Mouse (Mus musculus) urinary bladder, adult 2 months (tissue): Measurements from ENCODE around the gene Rad54l. TPM values are rescaled to one million over a fixed set of nuclear protein-coding genes. Genes with fewer than 3 reads are reported as not detected.

Source experiments
- DNase-seq: peaks from one replicate; pipeline ENCODE4 v3.0.0; 2022; ENCODE audit warnings: low spot score
- polyA plus RNA-seq: library from polyadenylated mRNA; depleted of rRNA; stranded (reverse); fragments of >200 nt; gene quantifications from 2 replicates; pipeline ENCODE4 v1.2.3, GENCODE M21; 2012; rRNA removed

The Rad54l gene
- polyA plus RNA-seq, 1 experiment: 1.3 TPM

GRCm38 (mm10) chr4:116074145-116074675, 49.3 kb downstream of the Rad54l start:
- no peak for DNase-seq

DNA sequence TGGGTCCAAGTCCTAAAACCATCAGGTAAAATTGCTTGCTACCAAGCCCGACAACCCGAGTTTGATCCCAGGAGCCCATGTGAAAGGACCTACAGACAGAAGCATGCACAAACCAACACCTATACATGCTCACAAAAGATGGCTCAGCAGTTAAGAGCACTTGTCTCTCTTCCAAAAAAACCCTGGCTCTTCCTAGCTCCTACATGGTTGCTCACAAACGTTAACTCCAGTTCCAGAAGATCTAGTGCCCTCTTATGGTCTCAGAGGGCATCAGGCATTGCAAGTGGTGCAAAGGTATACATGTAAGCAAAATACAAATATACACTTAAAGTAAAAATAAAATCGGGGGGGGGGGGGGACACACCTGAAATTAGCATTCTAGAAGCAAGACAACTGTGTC, 50.3 kb downstream of the Rad54l start:
- DNase-seq: no peak

DNA sequence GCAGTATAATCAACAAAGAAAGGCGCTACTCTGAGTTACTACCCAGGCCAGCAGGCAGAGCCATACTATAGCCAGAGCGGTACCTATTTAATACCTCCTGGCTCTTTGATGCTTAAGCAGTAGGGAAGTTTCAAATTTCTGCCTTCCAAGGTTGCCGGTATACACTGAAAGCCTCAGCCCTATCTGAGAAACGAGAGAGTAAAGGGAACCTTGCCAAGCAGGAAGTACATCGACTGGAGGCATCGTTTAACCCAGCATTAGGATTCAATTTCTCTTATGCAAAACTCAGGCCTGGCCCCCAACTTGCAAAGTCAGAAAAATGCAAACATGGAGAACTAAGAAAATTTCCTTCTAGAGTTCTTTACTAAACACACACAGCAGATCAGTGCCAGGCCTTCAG, 53.4 kb downstream of the Rad54l start:
- no peak for DNase-seq

DNA sequence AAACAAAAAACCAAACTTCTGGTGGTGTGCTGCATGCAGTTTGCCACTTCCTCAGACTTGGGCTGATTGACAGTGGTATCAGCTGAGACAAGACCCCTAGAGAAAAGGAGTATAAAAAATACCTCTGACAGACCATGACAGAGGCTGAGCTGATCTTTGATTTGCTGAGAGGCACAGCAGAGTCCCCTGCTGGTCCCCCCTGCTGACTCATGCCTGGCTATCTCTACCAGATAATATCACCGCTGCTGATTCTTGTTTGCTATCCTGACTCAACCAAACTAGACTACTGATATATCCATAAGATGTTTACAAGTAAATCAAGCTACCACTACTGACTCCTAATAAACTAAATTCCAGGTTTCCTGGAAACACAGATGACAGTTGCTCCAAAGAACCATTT, 59.6 kb downstream of the Rad54l start:
- no peak for DNase-seq

- DNase-seq: no peak
Measured at GRCm38 (mm10) chr4:116059012-116059726, 64.3 kb downstream of the Rad54l start.

DNA sequence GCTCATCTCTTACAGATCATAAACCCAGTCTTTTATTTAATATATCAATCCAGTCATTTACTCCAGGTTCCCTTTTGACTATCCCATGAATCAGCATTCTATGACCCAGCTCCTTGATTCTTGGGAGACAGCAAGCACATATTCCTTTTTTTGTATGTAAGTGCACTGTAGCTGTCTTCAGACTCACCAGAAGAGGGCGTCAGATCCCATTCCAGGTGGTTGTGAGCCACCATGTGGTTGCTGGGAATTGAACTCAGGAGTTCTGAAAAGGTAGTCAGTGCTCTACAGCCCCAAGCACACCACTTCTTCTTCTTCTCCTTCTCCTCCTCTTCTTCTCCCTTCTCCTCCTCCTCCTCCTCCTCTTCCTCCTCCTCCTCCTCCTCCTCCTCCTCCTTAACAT, 65.9 kb downstream of the Rad54l start:
- no peak for DNase-seq

GRCm38 (mm10) chr4:116053399-116053961, 70.0 kb downstream of the Rad54l start, which contains the start of gene Nsun4:
Gene Nsun4 (minus strand): TSS chr4:116053876.
- peak; percentile 81 for DNase-seq

DNA sequence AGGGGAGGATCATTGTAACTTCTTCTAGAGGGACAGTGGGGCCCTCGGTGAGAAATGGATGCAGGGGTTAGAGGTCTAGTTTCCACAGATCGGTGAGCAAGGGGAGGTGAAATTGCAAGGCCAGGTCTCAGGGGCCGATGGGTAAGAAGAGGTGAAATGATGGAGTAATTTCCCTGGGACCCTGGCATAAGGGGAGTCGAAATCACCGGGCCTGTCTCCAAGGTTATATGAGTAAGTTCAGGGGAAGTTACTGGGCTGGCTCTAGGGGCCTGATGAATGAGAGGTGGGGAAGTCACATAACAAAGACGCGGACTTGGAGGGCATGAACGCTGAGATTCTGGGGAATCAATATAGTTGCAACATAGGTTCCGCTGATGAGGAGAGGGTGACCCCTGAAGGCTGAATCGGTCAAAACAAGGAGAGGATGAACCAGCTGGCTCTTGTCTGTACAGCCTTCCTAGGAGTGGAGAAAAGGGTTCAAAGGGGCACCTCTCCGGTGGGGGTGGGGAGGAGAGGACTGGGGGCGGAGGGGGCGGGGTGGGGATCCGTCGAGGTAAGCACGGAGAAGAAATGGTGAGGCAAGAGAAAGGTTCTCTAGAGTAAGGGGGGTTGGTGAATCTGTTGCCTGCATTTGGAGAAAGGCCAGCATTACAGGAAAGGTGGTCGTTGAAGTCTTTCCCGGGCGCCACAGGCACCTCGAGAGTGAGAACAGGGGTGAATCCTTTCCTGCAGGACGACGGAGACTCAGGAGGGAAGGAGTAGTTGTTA, 70.8 kb downstream of the Rad54l start:
- no peak for DNase-seq

DNA sequence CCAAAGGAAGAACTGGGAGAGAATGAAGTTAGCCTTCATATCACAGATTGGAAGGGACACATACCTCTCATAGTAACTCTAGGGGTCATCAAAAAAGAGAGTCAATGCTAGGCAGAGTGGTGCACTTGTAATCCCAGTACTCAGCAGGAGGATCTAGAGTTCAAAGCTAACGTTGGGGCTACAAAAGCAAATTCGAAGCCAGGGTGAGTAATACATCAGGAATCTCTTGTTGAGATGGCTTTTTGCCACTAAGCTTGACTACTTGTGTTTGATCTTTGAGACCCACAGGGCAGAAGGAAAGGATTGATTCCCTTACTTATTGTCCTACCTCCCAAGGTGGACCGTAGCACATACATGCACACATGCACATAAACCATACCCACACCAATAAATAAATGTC, 74.3 kb downstream of the Rad54l start:
- no peak for DNase-seq

DNA sequence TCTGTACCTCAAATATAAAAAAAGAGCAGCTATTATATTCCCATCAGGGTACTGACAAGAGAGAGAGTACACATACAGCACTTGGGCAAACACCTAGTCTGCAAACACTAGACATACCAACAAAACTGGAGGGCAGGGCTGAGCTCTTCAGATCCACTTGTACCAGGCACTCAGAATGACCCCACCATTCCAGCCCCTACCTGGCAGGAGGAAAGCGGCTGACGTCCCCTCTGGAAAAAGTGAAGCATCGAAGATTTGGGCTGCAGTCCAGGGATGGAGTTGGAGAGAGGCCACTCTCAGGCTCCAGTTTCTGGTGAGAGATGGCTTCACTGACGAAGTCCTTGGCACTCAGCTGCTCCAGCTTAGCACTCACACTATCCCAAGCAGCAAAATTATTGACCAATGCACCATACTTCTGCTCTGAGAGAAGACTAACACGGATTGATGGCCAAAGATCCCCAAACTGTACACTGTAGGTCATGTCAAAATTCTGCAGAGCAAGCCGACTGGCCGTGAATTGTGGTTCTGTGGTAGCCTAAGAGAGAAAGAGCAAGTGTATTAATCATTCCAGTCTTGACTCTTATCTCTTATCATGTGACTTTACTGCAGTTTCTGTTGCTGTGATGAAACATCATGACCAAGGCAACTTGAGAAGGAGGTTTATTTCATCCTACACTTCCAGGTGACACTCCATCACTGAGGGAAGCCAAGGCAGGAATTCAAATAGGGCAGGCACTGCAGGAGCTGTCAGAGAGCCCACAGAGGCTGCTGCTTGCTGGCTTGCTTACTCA, 75.2 kb downstream of the Rad54l start:
- no peak for DNase-seq

DNA sequence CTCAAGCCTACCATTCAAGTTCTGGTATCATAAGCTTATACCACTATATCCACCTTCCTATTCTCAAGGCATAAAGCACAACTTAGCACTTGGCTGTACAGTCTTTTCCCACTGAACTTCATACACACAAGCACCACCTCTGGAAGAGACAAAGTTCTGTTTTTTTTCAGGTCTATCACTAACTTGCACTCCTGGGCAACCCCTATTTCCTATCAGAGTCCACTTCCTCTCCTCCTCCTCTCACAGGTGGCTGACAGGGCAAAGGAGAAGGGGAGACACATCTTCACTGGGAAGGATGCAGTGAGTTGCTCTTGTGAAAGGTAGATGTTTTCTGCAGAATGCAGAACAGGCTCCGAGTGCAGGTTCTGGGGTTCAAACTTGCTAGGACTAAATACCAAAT, 75.8 kb downstream of the Rad54l start:
- DNase-seq: no peak

DNA sequence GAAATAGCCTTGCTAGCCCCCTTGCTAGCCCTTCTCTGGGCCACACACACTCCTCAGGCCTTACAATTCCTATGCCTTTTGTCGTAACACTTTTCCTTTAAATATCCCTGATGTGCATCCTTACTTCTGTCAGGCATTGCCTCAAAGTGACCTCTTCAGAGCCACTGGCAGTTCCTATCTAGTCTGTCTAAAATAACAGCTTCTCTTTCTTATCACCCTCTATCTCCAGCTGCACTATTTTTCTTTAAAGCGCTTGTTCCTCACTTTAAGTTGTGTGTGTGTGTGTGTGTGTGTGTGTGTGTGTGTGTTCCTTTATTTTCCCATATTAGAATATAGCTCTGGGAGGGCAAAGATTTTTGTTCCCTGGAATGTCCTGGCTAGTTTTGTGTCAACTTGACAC, 76.9 kb downstream of the Rad54l start:
- DNase-seq: no peak

Other genes starting within 250 kb of the Rad54l start
- gene Kncn, start 239.3 kb downstream of the Rad54l start, polyA plus RNA-seq: 0.04 TPM in 1 of 2 replicates, not detected in the other
- not detected in 2 replicates for gene 6430628N08Rik, start 233.0 kb downstream of the Rad54l start, polyA plus RNA-seq
- gene Dmbx1, start 183.8 kb downstream of the Rad54l start, polyA plus RNA-seq: not detected in 2 replicates
- 11.9 and 14.2 TPM in 2 replicates for gene Faah, start 105.8 kb downstream of the Rad54l start, polyA plus RNA-seq
- 10.3 and 11.1 TPM in 2 replicates for gene Nsun4, start 69.8 kb downstream of the Rad54l start, polyA plus RNA-seq
- gene Uqcrh, start 48.6 kb downstream of the Rad54l start, polyA plus RNA-seq: 669 and 757 TPM in 2 replicates
- gene Lrrc41, start 48.4 kb downstream of the Rad54l start, polyA plus RNA-seq: 25.8 and 26.4 TPM in 2 replicates
- 62.6 and 72.7 TPM in 2 replicates for gene Pomgnt1, start 150 bp upstream of the Rad54l start, polyA plus RNA-seq
- 3.9 and 4.5 TPM in 2 replicates for gene Lurap1, start 27.6 kb upstream of the Rad54l start, polyA plus RNA-seq
- gene Tspan1, start 43.9 kb upstream of the Rad54l start, polyA plus RNA-seq: 0.62 and 0.83 TPM in 2 replicates
- gene 1700042G07Rik, start 49.7 kb upstream of the Rad54l start, polyA plus RNA-seq: not detected in 2 replicates
- gene Gm49337, start 49.7 kb upstream of the Rad54l start, polyA plus RNA-seq: not detected in 2 replicates
- 17.8 and 18.0 TPM in 2 replicates for gene Pik3r3, start 97.9 kb upstream of the Rad54l start, polyA plus RNA-seq